Mouse (Mus musculus) liver, embryonic 14.5 days (tissue): Measurements from ENCODE around the gene Spink2.

Experiments
- CTCF ChIP-seq: IDR thresholded peaks from 2 replicates; pipeline ENCODE4 v1.5.1; 2016; ENCODE audit warnings: antibody characterized with exemption, low read depth, control low read depth
- EP300 ChIP-seq: IDR thresholded peaks from 2 replicates; pipeline ENCODE4 v1.6.1; 2016; ENCODE audit warnings: antibody characterized with exemption, low read depth

DNA sequence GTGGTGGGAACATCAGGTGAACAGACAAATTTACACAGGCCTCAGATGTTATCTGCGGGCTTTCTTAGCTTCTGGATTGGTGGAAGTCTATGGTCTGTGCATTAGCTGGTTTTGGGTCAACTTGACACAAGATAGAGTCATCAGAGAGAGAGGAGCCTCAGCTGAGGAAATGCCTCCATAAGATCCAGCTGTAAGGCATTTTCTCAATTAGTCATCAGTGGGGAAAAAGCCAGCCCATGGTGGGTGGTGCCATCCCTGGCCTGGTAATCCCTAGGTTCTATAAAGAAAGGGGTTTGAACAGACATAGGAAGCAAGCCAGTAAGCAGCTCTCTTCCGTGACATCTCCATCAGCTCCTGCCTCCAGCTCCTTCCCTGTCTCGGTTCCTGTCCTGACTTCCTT, 25.9 kb downstream of the Spink2 start:
- TF ChIP-seq CTCF (no peak), EP300 (no peak)
